Mouse (Mus musculus) embryonic facial prominence, embryonic 11.5 days (tissue): ENCODE measurements at regions not wholly inside any gene's neighbourhood (a gene's known extent, or its start where the extent isn't known, plus 50 kb on each side); places are given as distances from the start of the nearest gene placed in this dataset.

ENCODE experiments used
- ATAC-seq: fragments of 200-750 bp; cut with Nextera tagmentation; replicated peaks from 2 replicates; pipeline ENCODE4 v1.8.0; 2017; ENCODE audit warnings: low read depth; ENCODE audit not compliant: insufficient number of reproducible peaks, low FRiP score, low TSS enrichment
- DNase-seq: peaks from one replicate; pipeline ENCODE4 v3.0.0-alpha.2; 2015; ENCODE audit warnings: low spot score
- H3K27ac ChIP-seq: fragments of 300-500 bp; sonication (generic); replicated peaks from 2 replicates; pipeline ENCODE4 v1.5.1; 2014; ENCODE audit warnings: mild to moderate bottlenecking, low read depth, low read length, control low read depth
- H3K27me3 ChIP-seq: fragments of 300-500 bp; sonication (generic); 2 replicates; pipeline ENCODE4 v1.6.1; 2014; ENCODE audit warnings: mild to moderate bottlenecking, low read length, moderate library complexity, mixed read lengths; ENCODE audit not compliant: control insufficient read depth, insufficient read depth
- H3K36me3 ChIP-seq: fragments of 300-500 bp; sonication (generic); replicated peaks from 2 replicates; pipeline ENCODE4 v1.6.1; 2014; ENCODE audit warnings: low read depth, mild to moderate bottlenecking, low read length, moderate library complexity, mixed read lengths; ENCODE audit not compliant: control insufficient read depth, insufficient read depth
- H3K4me1 ChIP-seq: fragments of 300-500 bp; sonication (generic); 2 replicates; pipeline ENCODE4 v1.6.1; 2014; ENCODE audit warnings: low read length, mixed read lengths; ENCODE audit not compliant: control insufficient read depth, insufficient read depth
- H3K4me2 ChIP-seq: fragments of 300-500 bp; sonication (generic); 2 replicates; pipeline ENCODE4 v1.6.1; 2014; ENCODE audit warnings: low read depth, mild to moderate bottlenecking, control low read depth, low read length, moderate library complexity
- H3K4me3 ChIP-seq: fragments of 300-500 bp; sonication (generic); 2 replicates; pipeline ENCODE4 v1.5.1; 2014; ENCODE audit warnings: low read depth, low read length, control low read depth
- H3K9ac ChIP-seq: fragments of 300-500 bp; sonication (generic); replicated peaks from 2 replicates; pipeline ENCODE4 v1.6.1; 2014; ENCODE audit warnings: mild to moderate bottlenecking, control low read depth, low read length
- H3K9me3 ChIP-seq: fragments of 300-500 bp; sonication (generic); replicated peaks from 2 replicates; pipeline ENCODE4 v1.6.1; 2016; ENCODE audit warnings: mild to moderate bottlenecking, low read length, inconsistent platforms, mixed read lengths; ENCODE audit not compliant: control insufficient read depth
- WGBS: fragments of 180-500 bp; shearing (Covaris S2); extraction: QIAGEN DNeasy Blood & Tissue Kit; methylation state at CpG from one replicate; pipeline ENCODE4 v1.1.7; 2014; 5-methylcytosine and 5-hydroxymethylcytosine counted together

GRCm38 (mm10) chrX:99415701-99416100, 55.4 kb downstream of the Pja1 start:
- Histone ChIP-seq H3K9me3 (no peaks in the 10 kb centered on the region), H3K4me1 (no peaks in the 10 kb centered on the region), H3K27ac (no peak overlapping the region), H3K9ac (no peak overlapping the region), H3K4me3 (no peak overlapping the region), H3K4me2 (no peak overlapping the region), H3K27me3 (no peaks in the 10 kb centered on the region; the same call in 1 of the 2 replicates), H3K36me3 (no peaks in the 10 kb centered on the region)
- DNase-seq (no peak), ATAC-seq (no peak)
- 36% methylated on average over 5 of the region's 5 CpGs for WGBS

GRCm38 (mm10) chrX:99410942-99411341, 60.1 kb downstream of the Pja1 start:
- DNase-seq (no peak), ATAC-seq (no peak)
- Histone ChIP-seq H3K4me1 (no peaks in the 10 kb centered on the region), H3K9me3 (no peaks in the 10 kb centered on the region), H3K9ac (no peak overlapping the region), H3K27me3 (no peaks in the 10 kb centered on the region), H3K36me3 (no peaks in the 10 kb centered on the region), H3K4me3 (no peak overlapping the region), H3K27ac (no peak overlapping the region), H3K4me2 (no peak overlapping the region)
- WGBS = 63% methylated on average over 3 of the region's 3 CpGs

GRCm38 (mm10) chrX:99409858-99410257, 61.2 kb downstream of the Pja1 start:
- Histone ChIP-seq H3K4me1 (no peaks in the 10 kb centered on the region), H3K4me2 (no peak overlapping the region), H3K36me3 (no peaks in the 10 kb centered on the region), H3K27ac (no peak overlapping the region), H3K9ac (no peak overlapping the region), H3K27me3 (no peaks in the 10 kb centered on the region), H3K4me3 (no peak overlapping the region), H3K9me3 (no peaks in the 10 kb centered on the region)
- WGBS = 40% methylated on average over 10 of the region's 10 CpGs
- DNase-seq (peak; percentile 63), ATAC-seq (peak; percentile 88)

- WGBS = 67% methylated on average over 5 of the region's 5 CpGs
- H3K27me3 ChIP-seq = no peaks in the 10 kb centered on the region
- H3K36me3 ChIP-seq = no peaks in the 10 kb centered on the region
- peak overlapping the region; percentile 10 for H3K27ac ChIP-seq
- H3K4me3 ChIP-seq = no peak overlapping the region
- no peaks in the 10 kb centered on the region for H3K9me3 ChIP-seq
- no peak overlapping the region for H3K4me2 ChIP-seq
- DNase-seq = no peak
- no peaks in the 10 kb centered on the region for H3K4me1 ChIP-seq
- no peak for ATAC-seq
- H3K9ac ChIP-seq = no peak overlapping the region
Observed at GRCm38 (mm10) chrX:99409331-99409730, 61.7 kb downstream of the Pja1 start.

- Histone ChIP-seq H3K4me2 (no peak overlapping the region), H3K9ac (no peak overlapping the region), H3K4me1 (no peaks in the 10 kb centered on the region), H3K4me3 (no peak overlapping the region), H3K9me3 (no peaks in the 10 kb centered on the region), H3K27ac (peak overlapping the region; percentile 10; the same call in 1 of the 2 replicates), H3K27me3 (no peaks in the 10 kb centered on the region), H3K36me3 (no peaks in the 10 kb centered on the region)
- ATAC-seq (no peak), DNase-seq (no peak)
- 38% methylated on average over 6 of the region's 6 CpGs for WGBS
Observed at GRCm38 (mm10) chrX:99408804-99409203, 62.3 kb downstream of the Pja1 start.

- Histone ChIP-seq H3K9me3 (no peaks in the 10 kb centered on the region), H3K9ac (no peak overlapping the region), H3K36me3 (no peaks in the 10 kb centered on the region), H3K4me2 (no peak overlapping the region), H3K4me3 (no peak overlapping the region), H3K27me3 (no peaks in the 10 kb centered on the region), H3K27ac (no peak overlapping the region), H3K4me1 (no peaks in the 10 kb centered on the region)
- DNase-seq (no peak), ATAC-seq (no peak)
- WGBS = 49% methylated on average over 8 of the region's 8 CpGs
Observed at GRCm38 (mm10) chrX:99405843-99406242, 65.2 kb downstream of the Pja1 start.

DNA sequence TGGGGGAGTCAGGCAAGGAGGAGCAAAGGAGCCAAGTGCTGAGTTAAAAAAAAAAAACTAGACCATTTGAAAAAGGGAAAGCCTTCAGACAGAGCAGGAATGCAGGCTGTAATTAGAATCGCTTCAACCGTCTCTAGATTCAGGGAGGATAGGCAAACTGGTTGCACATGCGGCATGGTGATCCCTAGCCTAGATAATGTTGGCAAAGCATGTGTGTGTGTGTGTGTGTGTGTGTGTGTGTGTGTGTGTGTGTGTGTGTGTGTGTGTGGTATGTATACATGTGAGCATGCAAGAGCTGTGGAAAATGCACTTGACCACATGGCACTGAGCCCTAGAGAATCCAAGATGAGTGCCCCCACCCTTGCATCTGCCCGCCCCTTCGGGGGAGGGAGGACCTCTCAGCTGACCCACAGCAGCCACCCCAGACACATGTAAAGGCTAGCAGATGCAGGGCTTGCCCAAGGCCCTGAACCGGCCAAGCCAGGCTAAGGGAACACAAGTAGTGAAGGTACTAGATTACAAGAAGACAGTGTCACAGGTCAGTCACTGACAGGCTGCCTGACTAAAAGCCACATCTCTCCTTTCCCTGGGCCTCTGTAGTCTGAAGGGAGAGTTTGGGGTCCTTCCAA, 67.4 kb downstream of the Pja1 start:
- Histone ChIP-seq H3K36me3 (no peaks in the 10 kb centered on the region), H3K4me1 (no peaks in the 10 kb centered on the region), H3K27ac (no peak overlapping the region), H3K4me2 (no peak overlapping the region), H3K27me3 (no peaks in the 10 kb centered on the region), H3K9ac (no peak overlapping the region), H3K4me3 (no peak overlapping the region), H3K9me3 (no peaks in the 10 kb centered on the region)
- 38% methylated on average over 6 of the region's 6 CpGs for WGBS
- ATAC-seq (no peak; the same call in 1 of the 2 replicates), DNase-seq (peak; percentile 41)

GRCm38 (mm10) chrX:99402841-99403520, 68.1 kb downstream of the Pja1 start:
- ATAC-seq (no peak; the same call in 1 of the 2 replicates), DNase-seq (peak; percentile 43)
- H3K9ac ChIP-seq = no peak overlapping the region
- H3K36me3 ChIP-seq = no peaks in the 10 kb centered on the region
- no peak overlapping the region for H3K4me3 ChIP-seq
- no peak overlapping the region for H3K4me2 ChIP-seq
- no peak overlapping the region for H3K27ac ChIP-seq
- WGBS = 52% methylated on average over 9 of the region's 9 CpGs
- no peaks in the 10 kb centered on the region for H3K27me3 ChIP-seq
- H3K4me1 ChIP-seq = no peaks in the 10 kb centered on the region
- no peaks in the 10 kb centered on the region for H3K9me3 ChIP-seq
